Mouse (Mus musculus) E14TG2a.4 (cell line): Measurements from ENCODE around the gene Nuak2.

Experiments
- H3K27me3 ChIP-seq: 2 replicates; pipeline ENCODE4 v1.6.1; 2014; ENCODE audit warnings: low read length, control low read depth; ENCODE audit not compliant: insufficient read depth
- H3K36me3 ChIP-seq: 2 replicates; pipeline ENCODE4 v1.6.1; 2014; ENCODE audit warnings: low read length, control low read depth; ENCODE audit not compliant: insufficient read depth
- H3K4me1 ChIP-seq: replicated peaks from 2 replicates; pipeline ENCODE4 v1.6.1; 2014; ENCODE audit warnings: low read depth, low read length, control low read depth
- H3K4me3 ChIP-seq: replicated peaks from 2 replicates; pipeline ENCODE4 v1.5.1; 2014; ENCODE audit warnings: mild to moderate bottlenecking, low read length
- H3K9me3 ChIP-seq: 2 replicates; pipeline ENCODE4 v1.6.1; 2014; ENCODE audit warnings: low read length, control low read depth
- CTCF ChIP-seq: conservative IDR thresholded peaks from 2 replicates; pipeline ENCODE4 v1.5.1; 2014; ENCODE audit warnings: low read length
- NANOG ChIP-seq: IDR thresholded peaks from 2 replicates; pipeline ENCODE4 v1.6.1; 2014; ENCODE audit warnings: borderline replicate concordance, low read length, mixed read lengths
- POU5F1 ChIP-seq: IDR thresholded peaks from 2 replicates; pipeline ENCODE4 v1.6.1; 2014; ENCODE audit warnings: low read length, borderline replicate concordance

Nuak2 gene

DNA sequence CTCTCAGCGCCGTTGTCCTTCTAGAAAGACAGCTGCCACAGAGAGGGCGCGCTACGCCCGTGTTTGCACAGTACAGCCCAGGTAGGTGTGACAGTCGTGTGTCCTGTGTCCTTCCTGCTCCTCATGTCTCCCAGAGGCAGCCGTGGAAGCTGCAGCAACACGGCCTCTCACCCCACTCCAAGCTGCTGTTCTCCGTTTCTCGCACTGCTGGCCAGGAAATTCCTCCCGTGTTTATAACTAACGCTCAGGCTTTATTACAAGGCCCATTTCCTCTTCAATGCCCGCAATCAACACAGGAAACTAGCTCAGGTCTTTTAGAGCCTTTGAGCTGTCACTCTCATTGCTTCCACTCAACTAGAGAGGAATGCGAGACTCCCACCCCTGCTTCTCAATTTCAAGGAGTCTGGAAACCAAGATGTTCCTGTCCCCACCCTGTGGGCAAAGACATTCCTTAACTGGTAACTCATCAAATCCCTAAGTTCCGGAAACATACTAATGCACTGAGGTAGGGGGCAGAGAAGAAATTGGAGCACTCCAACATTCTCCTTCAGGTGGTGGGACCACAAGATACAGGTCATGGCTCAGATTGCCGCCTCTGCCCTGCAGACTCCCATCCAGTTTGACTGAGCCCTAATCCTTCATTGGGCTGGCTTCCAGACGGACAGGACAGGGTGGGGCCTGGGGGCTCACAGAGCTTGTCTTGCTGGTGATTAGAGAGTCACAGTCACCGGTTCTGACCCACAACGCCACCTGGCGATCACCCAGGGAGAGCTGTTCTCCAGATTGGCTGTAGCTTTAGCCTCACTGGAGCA, 23.4 kb upstream of the Nuak2 start:
- peaks cover 84% of the 10 kb centered on the region for H3K4me1 ChIP-seq
- no peaks in the 10 kb centered on the region for H3K36me3 ChIP-seq
- TF ChIP-seq CTCF, result peak; percentile 40
- no peak for TF ChIP-seq POU5F1
- H3K27me3 ChIP-seq, result peaks cover 13% of the 10 kb centered on the region
- no peaks in the 10 kb centered on the region for H3K9me3 ChIP-seq
- peak overlapping the region; percentile 54 for H3K4me3 ChIP-seq

- no peaks in the 10 kb centered on the region for H3K9me3 ChIP-seq
These were observed 20.4 kb upstream of the Nuak2 start for GRCm38 (mm10) chr1:132295506-132295905.

GRCm38 (mm10) chr1:132296051-132296450, 19.9 kb upstream of the Nuak2 start:
- Histone ChIP-seq H3K36me3 (no peaks in the 10 kb centered on the region), H3K27me3 (peaks cover 48% of the 10 kb centered on the region), H3K4me1 (peaks cover 60% of the 10 kb centered on the region), H3K9me3 (no peaks in the 10 kb centered on the region), H3K4me3 (no peak overlapping the region)
- TF ChIP-seq NANOG (no peak), CTCF (no peak), POU5F1 (no peak)

More at GRCm38 (mm10) chr1:132295506-132295905, 20.4 kb upstream of the Nuak2 start:
- no peak for TF ChIP-seq CTCF
- no peak for TF ChIP-seq NANOG
- no peak for TF ChIP-seq POU5F1
- Histone ChIP-seq H3K36me3 (no peaks in the 10 kb centered on the region), H3K4me3 (no peak overlapping the region), H3K4me1 (peaks cover 65% of the 10 kb centered on the region), H3K27me3 (peaks cover 43% of the 10 kb centered on the region)

- H3K4me3 ChIP-seq, result peak within 1 kb of the TSS; percentile 79
- peaks cover 49% of the 10 kb centered on the region for H3K4me1 ChIP-seq
- H3K36me3 ChIP-seq, result no peaks in the 10 kb centered on the region
- H3K27me3 ChIP-seq, result peaks cover 70% of the 10 kb centered on the region
- TF ChIP-seq POU5F1, result no peak
- no peak for TF ChIP-seq CTCF
- no peak for TF ChIP-seq NANOG
- no peaks in the 10 kb centered on the region for H3K9me3 ChIP-seq
These were observed 17.5 kb upstream of the Nuak2 start, which contains the start of gene Klhdc8a for GRCm38 (mm10) chr1:132298425-132298800. Klhdc8a (plus strand) TSS chr1:132298626.

- TF ChIP-seq POU5F1 (no peak), CTCF (no peak), NANOG (no peak)
- peaks cover 54% of the 10 kb centered on the region for H3K4me1 ChIP-seq
- no peaks in the 10 kb centered on the region for H3K9me3 ChIP-seq
- H3K36me3 ChIP-seq, result no peaks in the 10 kb centered on the region
- peak overlapping the region; percentile 79 for H3K4me3 ChIP-seq
- H3K27me3 ChIP-seq, result peaks cover 75% of the 10 kb centered on the region
These were observed 17.0 kb upstream of the Nuak2 start for GRCm38 (mm10) chr1:132298801-132299464.

- Histone ChIP-seq H3K27me3 (peaks cover 75% of the 10 kb centered on the region), H3K4me3 (no peak overlapping the region), H3K4me1 (peaks cover 55% of the 10 kb centered on the region), H3K9me3 (no peaks in the 10 kb centered on the region), H3K36me3 (no peaks in the 10 kb centered on the region)
- TF ChIP-seq POU5F1 (no peak), CTCF (no peak), NANOG (no peak)
These were observed 16.2 kb upstream of the Nuak2 start for GRCm38 (mm10) chr1:132299744-132300143.

GRCm38 (mm10) chr1:132301242-132301641, 14.7 kb upstream of the Nuak2 start:
- TF ChIP-seq CTCF (no peak), NANOG (no peak), POU5F1 (no peak)
- Histone ChIP-seq H3K4me3 (no peak overlapping the region), H3K4me1 (peaks cover 57% of the 10 kb centered on the region), H3K27me3 (peaks cover 78% of the 10 kb centered on the region), H3K9me3 (no peaks in the 10 kb centered on the region), H3K36me3 (no peaks in the 10 kb centered on the region)

DNA sequence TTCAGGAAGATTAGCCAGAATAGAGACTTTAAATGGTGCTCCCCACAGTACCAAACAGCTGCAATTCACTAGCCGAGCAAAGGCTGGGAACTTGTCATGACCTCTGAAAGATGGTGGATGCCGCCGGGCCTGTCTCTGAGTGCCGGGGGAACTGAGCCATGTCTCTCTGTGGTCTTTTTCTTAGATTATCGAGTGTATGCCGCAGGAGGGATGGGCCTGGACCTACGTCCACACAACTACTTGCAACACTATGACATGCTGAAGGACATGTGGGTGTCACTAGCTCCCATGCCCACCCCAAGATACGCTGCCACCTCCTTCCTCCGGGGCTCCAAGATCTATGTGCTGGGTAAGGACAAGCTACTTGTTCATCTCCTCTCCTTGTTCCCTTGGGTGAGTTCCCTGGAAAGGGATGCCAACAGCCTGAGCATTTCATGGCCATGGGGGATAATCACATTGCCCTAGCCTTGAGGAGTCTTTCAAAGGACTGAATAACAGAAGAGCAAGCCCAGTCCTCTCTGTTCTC, 13.5 kb upstream of the Nuak2 start:
- no peaks in the 10 kb centered on the region for H3K9me3 ChIP-seq
- H3K4me1 ChIP-seq, result peaks cover 64% of the 10 kb centered on the region
- TF ChIP-seq NANOG (no peak), CTCF (no peak), POU5F1 (no peak)
- no peaks in the 10 kb centered on the region for H3K36me3 ChIP-seq
- no peak overlapping the region for H3K4me3 ChIP-seq
- peaks cover 66% of the 10 kb centered on the region for H3K27me3 ChIP-seq
